Mouse (Mus musculus): ENCODE results near the gene Fstl3. TPM values are rescaled to one million over a fixed set of nuclear protein-coding genes. Genes with fewer than 3 reads are reported as not detected.
"Not testable (repeated sequence)": the region's sequence is repeated elsewhere in the genome, so short reads cannot be mapped to it uniquely, and the experiment has no call there.

Fstl3 gene
- polyA plus RNA-seq, 1 experiment, result 2.5 TPM

- H3K27me3 ChIP-seq (ENCODE audit: control insufficient read depth, insufficient read depth, low read length), result no peaks in the 10 kb centered on the region
- TF ChIP-seq CTCF (IDR thresholded peaks at IDR 0.05; ENCODE audit: borderline replicate concordance, insufficient read depth, low read depth, low read length) (no peak), POLR2A (IDR thresholded peaks at IDR 0.05; ENCODE audit: borderline replicate concordance, insufficient read depth, low read length) (no peak)
- peaks cover 28% of the 10 kb centered on the region for H3K4me1 ChIP-seq (ENCODE audit: control insufficient read depth, insufficient read depth, low read length)
- WGBS, result 18% methylated on average over 6 of the region's 6 CpGs
- DNase-seq, result no peak
- no peak overlapping the region for H3K4me3 ChIP-seq (replicated peaks; ENCODE audit: insufficient read depth, low read depth, low read length)
- no peak overlapping the region for H3K27ac ChIP-seq (ENCODE audit: insufficient read depth, low read length)
Measured at GRCm38 (mm10) chr10:79746774-79747151, 30.3 kb upstream of the Fstl3 start.

GRCm38 (mm10) chr10:79748496-79748895, 28.6 kb upstream of the Fstl3 start:
- WGBS, result 79% methylated on average over 6 of the region's 6 CpGs
- no peaks in the 10 kb centered on the region for H3K27me3 ChIP-seq (ENCODE audit: control insufficient read depth, insufficient read depth, low read length)
- H3K4me3 ChIP-seq (replicated peaks; ENCODE audit: insufficient read depth, low read depth, low read length), result no peak overlapping the region
- no peak overlapping the region for H3K27ac ChIP-seq (ENCODE audit: insufficient read depth, low read length)
- H3K4me1 ChIP-seq (ENCODE audit: control insufficient read depth, insufficient read depth, low read length), result peaks cover 19% of the 10 kb centered on the region
- TF ChIP-seq CTCF (IDR thresholded peaks at IDR 0.05; ENCODE audit: borderline replicate concordance, insufficient read depth, low read depth, low read length), result no peak
- TF ChIP-seq POLR2A (IDR thresholded peaks at IDR 0.05; ENCODE audit: borderline replicate concordance, insufficient read depth, low read length), result no peak
- DNase-seq, result no peak

- Histone ChIP-seq H3K4me1 (ENCODE audit: control insufficient read depth, insufficient read depth, low read length) (0 out of 2 replicates have a peak, but pooled peaks cover 4% of the 10 kb centered on the region), H3K27ac (ENCODE audit: insufficient read depth, low read length) (no peak within 1 kb of the TSS), H3K27me3 (ENCODE audit: control insufficient read depth, insufficient read depth, low read length) (no peaks in the 10 kb centered on the region), H3K4me3 (replicated peaks; ENCODE audit: insufficient read depth, low read depth, low read length) (peak within 1 kb of the TSS; percentile 31)
- no peak for TF ChIP-seq POLR2A (IDR thresholded peaks at IDR 0.05; ENCODE audit: borderline replicate concordance, insufficient read depth, low read length)
- TF ChIP-seq CTCF (IDR thresholded peaks at IDR 0.05; ENCODE audit: borderline replicate concordance, insufficient read depth, low read depth, low read length), result no peak
- WGBS, result 3% methylated on average over 36 of the region's 36 CpGs
- peak; percentile 81 to 83 for DNase-seq
Measured at GRCm38 (mm10) chr10:79754856-79755516, 22.1 kb upstream of the Fstl3 start, which contains the start of gene Fgf22. TSS of gene Fgf22 (plus strand) at chr10:79755076.

GRCm38 (mm10) chr10:79755854-79756253, 21.2 kb upstream of the Fstl3 start:
- H3K4me3 ChIP-seq (replicated peaks; ENCODE audit: insufficient read depth, low read depth, low read length), result no peak overlapping the region
- no peak overlapping the region for H3K27ac ChIP-seq (ENCODE audit: insufficient read depth, low read length)
- peak in 1 of 2 experiments; percentile 41 for DNase-seq
- H3K27me3 ChIP-seq (ENCODE audit: control insufficient read depth, insufficient read depth, low read length), result no peaks in the 10 kb centered on the region
- TF ChIP-seq POLR2A (IDR thresholded peaks at IDR 0.05; ENCODE audit: borderline replicate concordance, insufficient read depth, low read length) (no peak), CTCF (IDR thresholded peaks at IDR 0.05; ENCODE audit: borderline replicate concordance, insufficient read depth, low read depth, low read length) (no peak)
- H3K4me1 ChIP-seq (ENCODE audit: control insufficient read depth, insufficient read depth, low read length), result 0 out of 2 replicates have a peak, but pooled peaks cover 4% of the 10 kb centered on the region
- 37% methylated on average over 3 of the region's 3 CpGs for WGBS

- 76% methylated on average over 24 of the region's 24 CpGs for WGBS
- Histone ChIP-seq H3K4me1 (ENCODE audit: control insufficient read depth, insufficient read depth, low read length) (0 out of 2 replicates have a peak, but pooled peaks cover 4% of the 10 kb centered on the region), H3K4me3 (replicated peaks; ENCODE audit: insufficient read depth, low read depth, low read length) (no peak overlapping the region), H3K27ac (ENCODE audit: insufficient read depth, low read length) (no peak overlapping the region), H3K27me3 (ENCODE audit: control insufficient read depth, insufficient read depth, low read length) (no peaks in the 10 kb centered on the region)
- TF ChIP-seq POLR2A (IDR thresholded peaks at IDR 0.05; ENCODE audit: borderline replicate concordance, insufficient read depth, low read length) (no peak), CTCF (IDR thresholded peaks at IDR 0.05; ENCODE audit: borderline replicate concordance, insufficient read depth, low read depth, low read length) (no peak)
- DNase-seq, result no peak
Measured at GRCm38 (mm10) chr10:79756660-79757059, 20.4 kb upstream of the Fstl3 start.

- WGBS, result 97% methylated on average over 1 of the region's 1 CpGs
- H3K4me3 ChIP-seq (replicated peaks; ENCODE audit: insufficient read depth, low read depth, low read length); H3K27me3 ChIP-seq (ENCODE audit: control insufficient read depth, insufficient read depth, low read length); H3K27ac ChIP-seq (ENCODE audit: insufficient read depth, low read length); DNase-seq: not testable (repeated sequence)
- peaks cover 23% of the 10 kb centered on the region for H3K4me1 ChIP-seq (ENCODE audit: control insufficient read depth, insufficient read depth, low read length)
Measured at GRCm38 (mm10) chr10:79759675-79760074, 17.4 kb upstream of the Fstl3 start.

- Histone ChIP-seq H3K27ac (ENCODE audit: insufficient read depth, low read length) (no peak overlapping the region), H3K4me3 (replicated peaks; ENCODE audit: insufficient read depth, low read depth, low read length) (no peak overlapping the region), H3K27me3 (ENCODE audit: control insufficient read depth, insufficient read depth, low read length) (no peaks in the 10 kb centered on the region), H3K4me1 (ENCODE audit: control insufficient read depth, insufficient read depth, low read length) (peaks cover 30% of the 10 kb centered on the region)
- DNase-seq, result no peak
- TF ChIP-seq POLR2A (IDR thresholded peaks at IDR 0.05; ENCODE audit: borderline replicate concordance, insufficient read depth, low read length) (no peak), CTCF (IDR thresholded peaks at IDR 0.05; ENCODE audit: borderline replicate concordance, insufficient read depth, low read depth, low read length) (no peak)
- WGBS, result 74% methylated on average over 11 of the region's 11 CpGs
Measured at GRCm38 (mm10) chr10:79760603-79761143, 16.4 kb upstream of the Fstl3 start.

GRCm38 (mm10) chr10:79762875-79763274, 14.2 kb upstream of the Fstl3 start:
- peaks cover 28% of the 10 kb centered on the region for H3K4me1 ChIP-seq (ENCODE audit: control insufficient read depth, insufficient read depth, low read length)
- H3K27ac ChIP-seq (ENCODE audit: insufficient read depth, low read length), result no peak overlapping the region
- WGBS, result 74% methylated on average over 3 of the region's 3 CpGs
- TF ChIP-seq CTCF (IDR thresholded peaks at IDR 0.05; ENCODE audit: borderline replicate concordance, insufficient read depth, low read depth, low read length) (no peak), POLR2A (IDR thresholded peaks at IDR 0.05; ENCODE audit: borderline replicate concordance, insufficient read depth, low read length) (no peak)
- DNase-seq, result no peak
- H3K4me3 ChIP-seq (replicated peaks; ENCODE audit: insufficient read depth, low read depth, low read length), result no peak overlapping the region
- no peaks in the 10 kb centered on the region for H3K27me3 ChIP-seq (ENCODE audit: control insufficient read depth, insufficient read depth, low read length)
